Mouse (Mus musculus) hindbrain, embryonic 10.5 days (tissue): ENCODE results near the gene Chrne. TPM values are rescaled to one million over a fixed set of nuclear protein-coding genes. Genes with fewer than 3 reads are reported as not detected.

Experiments used
- DNase-seq: peaks from one replicate; pipeline ENCODE4 v3.0.0-alpha.2; 2017; ENCODE audit warnings: low spot score
- H3K27ac ChIP-seq: fragments of 300-500 bp; sonication (generic); 2 replicates; pipeline ENCODE4 v1.5.1; 2016; ENCODE audit warnings: mild to moderate bottlenecking, moderate library complexity
- H3K27me3 ChIP-seq: fragments of 300-500 bp; sonication (generic); 2 replicates; pipeline ENCODE4 v1.6.1; 2016; ENCODE audit warnings: mild to moderate bottlenecking; ENCODE audit not compliant: poor library complexity, insufficient read depth, severe bottlenecking
- H3K36me3 ChIP-seq: fragments of 300-500 bp; sonication (generic); 2 replicates; pipeline ENCODE4 v1.6.1; 2016; ENCODE audit warnings: mild to moderate bottlenecking, moderate library complexity
- H3K4me1 ChIP-seq: fragments of 300-500 bp; sonication (generic); replicated peaks from 2 replicates; pipeline ENCODE4 v1.6.1; 2016; ENCODE audit warnings: mild to moderate bottlenecking
- H3K4me3 ChIP-seq: fragments of 300-500 bp; sonication (generic); 2 replicates; pipeline ENCODE4 v1.5.1; 2016; ENCODE audit warnings: mild to moderate bottlenecking, moderate library complexity
- H3K9me3 ChIP-seq: fragments of 300-500 bp; sonication (generic); 2 replicates; pipeline ENCODE4 v1.6.1; 2016; ENCODE audit warnings: mild to moderate bottlenecking, moderate library complexity
- WGBS: fragments of 180-500 bp; shearing (Covaris S2); methylation state at CpG from one replicate; pipeline ENCODE4 v1.1.7; 2016; 5-methylcytosine and 5-hydroxymethylcytosine counted together
- polyA plus RNA-seq: library from polyadenylated mRNA; unstranded; fragments of >200 nt; fragmentation: Nextera tagmentation; extraction: Ambion mirVana; gene quantifications from 2 replicates; pipeline ENCODE4 v1.2.1, GENCODE M21; 2016

The Chrne gene
- not detected in 2 replicates for polyA plus RNA-seq

- H3K36me3 ChIP-seq: no peaks in the 10 kb centered on the region
- no peak for DNase-seq
- peaks cover 22% of the 10 kb centered on the region for H3K27me3 ChIP-seq
- 58% methylated on average over 1 of the region's 1 CpGs for WGBS
- H3K27ac ChIP-seq: no peak within 1 kb of the TSS
- H3K4me1 ChIP-seq: peaks cover 24% of the 10 kb centered on the region
- H3K9me3 ChIP-seq: no peaks in the 10 kb centered on the region
- no peak within 1 kb of the TSS for H3K4me3 ChIP-seq
Observed at GRCm38 (mm10) chr11:70619101-70619500, at the start of gene Chrne. Chrne (minus strand) TSS chr11:70619216.

- peak overlapping the region; percentile 96 for H3K27ac ChIP-seq
- no peaks in the 10 kb centered on the region for H3K9me3 ChIP-seq
- peak overlapping the region; percentile 80 for H3K4me3 ChIP-seq
- under 1% methylated on average over 15 of the region's 15 CpGs for WGBS
- H3K4me1 ChIP-seq: peaks cover 39% of the 10 kb centered on the region
- peaks cover 60% of the 10 kb centered on the region for H3K36me3 ChIP-seq
- no peaks in the 10 kb centered on the region for H3K27me3 ChIP-seq
- DNase-seq: no peak
Observed at GRCm38 (mm10) chr11:70668335-70668770, 49.3 kb upstream of the Chrne start.

GRCm38 (mm10) chr11:70667271-70668150, 48.5 kb upstream of the Chrne start:
- Histone ChIP-seq H3K27ac (peak overlapping the region; percentile 96), H3K27me3 (no peaks in the 10 kb centered on the region), H3K4me1 (peaks cover 39% of the 10 kb centered on the region), H3K36me3 (peaks cover 64% of the 10 kb centered on the region), H3K9me3 (no peaks in the 10 kb centered on the region), H3K4me3 (peak overlapping the region; percentile 80)
- no peak for DNase-seq
- 77% methylated on average over 14 of the region's 14 CpGs for WGBS

GRCm38 (mm10) chr11:70666687-70667086, 47.7 kb upstream of the Chrne start:
- WGBS: 93% methylated on average over 8 of the region's 8 CpGs
- no peak for DNase-seq
- H3K36me3 ChIP-seq: peaks cover 64% of the 10 kb centered on the region
- no peak overlapping the region for H3K4me3 ChIP-seq
- no peaks in the 10 kb centered on the region for H3K27me3 ChIP-seq
- H3K4me1 ChIP-seq: peaks cover 39% of the 10 kb centered on the region
- no peak overlapping the region for H3K27ac ChIP-seq
- no peaks in the 10 kb centered on the region for H3K9me3 ChIP-seq

GRCm38 (mm10) chr11:70664741-70665140, 45.7 kb upstream of the Chrne start:
- peaks cover 75% of the 10 kb centered on the region for H3K36me3 ChIP-seq
- DNase-seq: no peak
- no peaks in the 10 kb centered on the region for H3K27me3 ChIP-seq
- 94% methylated on average over 9 of the region's 9 CpGs for WGBS
- H3K4me3 ChIP-seq: no peak overlapping the region
- peaks cover 24% of the 10 kb centered on the region for H3K4me1 ChIP-seq
- H3K9me3 ChIP-seq: no peaks in the 10 kb centered on the region
- no peak overlapping the region for H3K27ac ChIP-seq

- Histone ChIP-seq H3K9me3 (no peaks in the 10 kb centered on the region), H3K4me3 (no peak overlapping the region), H3K27me3 (no peaks in the 10 kb centered on the region), H3K36me3 (peaks cover 78% of the 10 kb centered on the region), H3K4me1 (peaks cover 22% of the 10 kb centered on the region), H3K27ac (no peak overlapping the region)
- no peak for DNase-seq
- WGBS: 98% methylated on average over 6 of the region's 6 CpGs
Observed at GRCm38 (mm10) chr11:70663957-70664356, 44.9 kb upstream of the Chrne start.

GRCm38 (mm10) chr11:70663101-70663500, 44.1 kb upstream of the Chrne start:
- DNase-seq: no peak
- 92% methylated on average over 8 of the region's 8 CpGs for WGBS
- no peak overlapping the region for H3K4me3 ChIP-seq
- H3K9me3 ChIP-seq: no peaks in the 10 kb centered on the region
- no peaks in the 10 kb centered on the region for H3K27me3 ChIP-seq
- peaks cover 28% of the 10 kb centered on the region for H3K4me1 ChIP-seq
- H3K36me3 ChIP-seq: peaks cover 78% of the 10 kb centered on the region
- H3K27ac ChIP-seq: no peak overlapping the region

- Histone ChIP-seq H3K4me3 (no peak overlapping the region), H3K27me3 (no peaks in the 10 kb centered on the region), H3K9me3 (no peaks in the 10 kb centered on the region), H3K36me3 (peaks cover 59% of the 10 kb centered on the region), H3K27ac (no peak overlapping the region), H3K4me1 (peaks cover 43% of the 10 kb centered on the region)
- no peak for DNase-seq
- WGBS: 89% methylated on average over 8 of the region's 8 CpGs
Observed at GRCm38 (mm10) chr11:70660571-70660970, 41.6 kb upstream of the Chrne start.

- H3K36me3 ChIP-seq: peaks cover 43% of the 10 kb centered on the region
- 79% methylated on average over 8 of the region's 8 CpGs for WGBS
- no peaks in the 10 kb centered on the region for H3K27me3 ChIP-seq
- H3K27ac ChIP-seq: no peak overlapping the region
- DNase-seq: no peak
- peaks cover 44% of the 10 kb centered on the region for H3K4me1 ChIP-seq
- H3K9me3 ChIP-seq: no peaks in the 10 kb centered on the region
- no peak overlapping the region for H3K4me3 ChIP-seq
Observed at GRCm38 (mm10) chr11:70658942-70659341, 39.9 kb upstream of the Chrne start.

- H3K4me1 ChIP-seq: peaks cover 44% of the 10 kb centered on the region
- H3K4me3 ChIP-seq: no peak overlapping the region
- no peaks in the 10 kb centered on the region for H3K27me3 ChIP-seq
- WGBS: 88% methylated on average over 5 of the region's 5 CpGs
- no peak for DNase-seq
- peak overlapping the region; percentile 99; the same call in 1 of the 2 replicates for H3K27ac ChIP-seq
- H3K36me3 ChIP-seq: peaks cover 39% of the 10 kb centered on the region
- H3K9me3 ChIP-seq: no peaks in the 10 kb centered on the region
Observed at GRCm38 (mm10) chr11:70658521-70658920, 39.5 kb upstream of the Chrne start.

- peak overlapping the region; percentile 99 for H3K27ac ChIP-seq
- DNase-seq: no peak
Observed at GRCm38 (mm10) chr11:70657991-70658390, 39.0 kb upstream of the Chrne start.

GRCm38 (mm10) chr11:70657573-70657972, 38.6 kb upstream of the Chrne start:
- H3K27me3 ChIP-seq: no peaks in the 10 kb centered on the region
- H3K4me1 ChIP-seq: peaks cover 51% of the 10 kb centered on the region
- H3K36me3 ChIP-seq: peaks cover 34% of the 10 kb centered on the region
- WGBS: 55% methylated on average over 6 of the region's 6 CpGs
- H3K4me3 ChIP-seq: peak overlapping the region; percentile 97
- H3K27ac ChIP-seq: peak overlapping the region; percentile 99
- DNase-seq: no peak
- no peaks in the 10 kb centered on the region for H3K9me3 ChIP-seq

More at GRCm38 (mm10) chr11:70657991-70658390, 39.0 kb upstream of the Chrne start:
- peaks cover 34% of the 10 kb centered on the region for H3K36me3 ChIP-seq
- H3K4me3 ChIP-seq: peak overlapping the region; percentile 97; the same call in 1 of the 2 replicates
- no peaks in the 10 kb centered on the region for H3K27me3 ChIP-seq
- no peaks in the 10 kb centered on the region for H3K9me3 ChIP-seq
- WGBS: 55% methylated on average over 9 of the region's 9 CpGs
- H3K4me1 ChIP-seq: peaks cover 46% of the 10 kb centered on the region

GRCm38 (mm10) chr11:70656964-70657363, 37.9 kb upstream of the Chrne start, which contains the start of gene Eno3:
Eno3 (plus strand) TSS chr11:70657202.
- H3K4me1 ChIP-seq: peaks cover 57% of the 10 kb centered on the region
- H3K27ac ChIP-seq: peak within 1 kb of the TSS; percentile 99
- no peaks in the 10 kb centered on the region for H3K9me3 ChIP-seq
- DNase-seq: peak; percentile 49
- peak within 1 kb of the TSS; percentile 97 for H3K4me3 ChIP-seq
- no peaks in the 10 kb centered on the region for H3K27me3 ChIP-seq
- 2% methylated on average over 3 of the region's 3 CpGs for WGBS
- peaks cover 34% of the 10 kb centered on the region for H3K36me3 ChIP-seq
